9 mouse cellular contexts compared by ENCODE assay signal in the genomic region with DNA sequence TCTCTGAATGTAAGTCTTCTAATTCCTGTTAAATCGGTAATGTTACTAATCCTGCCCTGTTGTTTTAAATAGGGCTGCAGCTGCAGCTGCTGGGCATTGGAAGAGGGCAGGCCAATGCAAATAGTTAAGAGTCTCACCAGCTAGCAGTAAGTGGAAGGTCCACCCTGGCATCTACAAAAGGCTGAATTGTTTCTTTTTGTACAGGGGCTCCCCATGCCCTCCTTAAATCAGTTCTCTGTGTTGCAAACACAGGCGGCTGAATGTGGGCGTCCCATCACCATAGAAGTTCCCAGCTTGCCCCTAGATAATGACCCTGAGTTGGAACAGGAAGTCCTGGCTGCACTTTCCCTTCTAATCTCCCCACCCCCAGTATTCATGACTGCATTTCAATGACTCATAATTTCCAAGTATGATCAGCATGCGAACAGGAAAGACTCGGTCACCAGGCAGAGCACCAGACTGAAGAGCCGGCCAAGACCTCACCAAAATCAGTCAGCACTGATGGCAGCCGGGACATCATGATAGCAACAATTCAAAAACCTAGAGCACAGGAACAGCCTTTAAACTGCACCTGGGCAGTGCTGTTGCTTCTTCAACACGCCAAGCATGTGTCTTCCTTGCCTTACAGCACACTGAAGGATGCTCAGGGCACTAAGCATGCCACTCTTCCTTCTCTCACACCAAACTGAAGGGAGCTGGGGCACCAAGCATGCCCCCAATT.
DNase-seq lines count a peak whose midpoint lies in the region; ATAC-seq and TF ChIP-seq lines count a peak whose summit lies in the region.
"Had no signal": no experiment of that assay in that cellular context is flagged by ENCODE, and none has a peak within 500 bp of the region (broad histone marks: within the 10 kb centered on the region; RNA-seq: fewer than 3 reads in every experiment).

No protein-coding gene starts in this region.

- H3K4me3 ChIP-seq in hindbrain, embryonic 11.5 days (ENCODE audit: low read depth, low read length), result no peak overlapping the region
- no peak overlapping the region for H3K4me3 ChIP-seq in hindbrain, embryonic 10.5 days
- H3K4me3 ChIP-seq in heart, embryonic 12.5 days, result no peak overlapping the region
- no peak overlapping the region for H3K4me3 ChIP-seq in midbrain, postnatal 0 days (ENCODE audit: low read depth, low read length)
- H3K4me3 ChIP-seq: limb, embryonic 12.5 days had no signal

- H3K27me3 ChIP-seq in hindbrain, embryonic 11.5 days (ENCODE audit: control insufficient read depth, insufficient read depth, low read length), result no peaks in the 10 kb centered on the region
- H3K27me3 ChIP-seq in hindbrain, embryonic 10.5 days (ENCODE audit: insufficient read depth, poor library complexity, severe bottlenecking), result no peaks in the 10 kb centered on the region
- no peaks in the 10 kb centered on the region for H3K27me3 ChIP-seq in heart, embryonic 12.5 days (replicated peaks)
- H3K27me3 ChIP-seq in midbrain, postnatal 0 days (ENCODE audit: insufficient read depth, low read length), result no peaks in the 10 kb centered on the region
- H3K27me3 ChIP-seq: limb, embryonic 12.5 days had no signal

- 72% methylated on average over 8 of the region's 8 CpGs for WGBS in hindbrain, embryonic 11.5 days
- WGBS in hindbrain, embryonic 10.5 days, result 69% methylated on average over 8 of the region's 8 CpGs
- 36% methylated on average over 8 of the region's 8 CpGs for WGBS in heart, embryonic 12.5 days
- 57% methylated on average over 8 of the region's 8 CpGs for WGBS in midbrain, postnatal 0 days

- no peak for ATAC-seq in hindbrain, embryonic 11.5 days (ENCODE audit: low FRiP score)
- ATAC-seq in heart, embryonic 12.5 days (ENCODE audit: insufficient number of reproducible peaks, low FRiP score), result peak; percentile 64; the same call in 1 of the 2 replicates
- peak; percentile 79 for ATAC-seq in neutrophil, adult 5-6 weeks (ENCODE audit: extremely low read depth, insufficient number of reproducible peaks, low FRiP score, poor library complexity, severe bottlenecking)
- ATAC-seq in midbrain, postnatal 0 days (ENCODE audit: low FRiP score), result no peak

- H3K36me3 ChIP-seq in hindbrain, embryonic 11.5 days (ENCODE audit: control insufficient read depth, insufficient read depth, low read length), result no peaks in the 10 kb centered on the region
- H3K36me3 ChIP-seq in hindbrain, embryonic 10.5 days, result no peaks in the 10 kb centered on the region
- no peaks in the 10 kb centered on the region for H3K36me3 ChIP-seq in heart, embryonic 12.5 days
- no peaks in the 10 kb centered on the region for H3K36me3 ChIP-seq in midbrain, postnatal 0 days (ENCODE audit: insufficient read depth, low read length)
- H3K36me3 ChIP-seq: limb, embryonic 12.5 days had no signal

- no peaks in the 10 kb centered on the region for H3K9me3 ChIP-seq in hindbrain, embryonic 11.5 days (ENCODE audit: control insufficient read depth, low read length)
- H3K9me3 ChIP-seq in hindbrain, embryonic 10.5 days, result no peaks in the 10 kb centered on the region
- no peaks in the 10 kb centered on the region for H3K9me3 ChIP-seq in heart, embryonic 12.5 days (replicated peaks)
- no peaks in the 10 kb centered on the region for H3K9me3 ChIP-seq in midbrain, postnatal 0 days (ENCODE audit: low read length)
- H3K9me3 ChIP-seq: limb, embryonic 12.5 days had no signal

- TF ChIP-seq CTCF in brain, embryonic 14.5 days (IDR thresholded peaks at IDR 0.05; ENCODE audit: borderline replicate concordance, extremely low read depth, insufficient read depth, insufficient read length), result no peak
- no peak for TF ChIP-seq CTCF in midbrain, postnatal 0 days (IDR thresholded peaks at IDR 0.05)

- TF ChIP-seq POLR2A in brain, embryonic 14.5 days (IDR thresholded peaks at IDR 0.05; ENCODE audit: borderline replicate concordance, extremely low read depth, insufficient read depth, insufficient read length, poor library complexity, severe bottlenecking), result no peak

- H3K4me1 ChIP-seq in hindbrain, embryonic 11.5 days (replicated peaks; ENCODE audit: control insufficient read depth, insufficient read depth, low read length), result peaks cover 3% of the 10 kb centered on the region; the same call in 1 of the 2 replicates
- H3K4me1 ChIP-seq in hindbrain, embryonic 10.5 days (replicated peaks), result peaks cover 16% of the 10 kb centered on the region
- H3K4me1 ChIP-seq in heart, embryonic 12.5 days (replicated peaks), result peaks cover 29% of the 10 kb centered on the region
- no peaks in the 10 kb centered on the region for H3K4me1 ChIP-seq in midbrain, postnatal 0 days (ENCODE audit: insufficient read depth, low read length)

- no peak overlapping the region for H3K27ac ChIP-seq in hindbrain, embryonic 11.5 days (ENCODE audit: low read depth, low read length)
- H3K27ac ChIP-seq in hindbrain, embryonic 10.5 days, result no peak overlapping the region
- H3K27ac ChIP-seq in heart, embryonic 12.5 days (ENCODE audit: poor library complexity, severe bottlenecking), result peak overlapping the region; percentile 77
- H3K27ac ChIP-seq in midbrain, postnatal 0 days (ENCODE audit: low read depth, low read length), result no peak overlapping the region
- H3K27ac ChIP-seq: limb, embryonic 12.5 days had no signal

- peak; percentile 6 for DNase-seq in hindbrain, embryonic 11.5 days (ENCODE audit: low spot score)
- no peak for DNase-seq in hindbrain, embryonic 10.5 days (ENCODE audit: low spot score)
- DNase-seq in brain, embryonic 14.5 days (ENCODE audit: low read depth), result peak; percentile 74
- DNase-seq in kidney, postnatal 36 days, result peak; percentile 61 to 83
- DNase-seq in midbrain, postnatal 0 days (ENCODE audit: low spot score), result no peak
- DNase-seq in cerebellum, postnatal 4 days (ENCODE audit: low spot score in 2 of 2), result no peak

- no peak overlapping the region for H3K9ac ChIP-seq in hindbrain, embryonic 11.5 days (ENCODE audit: low read depth, low read length)
- no peak overlapping the region for H3K9ac ChIP-seq in heart, embryonic 12.5 days
- no peak overlapping the region for H3K9ac ChIP-seq in midbrain, postnatal 0 days (replicated peaks; ENCODE audit: low read length, poor library complexity, severe bottlenecking)
- H3K9ac ChIP-seq: limb, embryonic 12.5 days had no signal

- no peak overlapping the region for H3K4me2 ChIP-seq in hindbrain, embryonic 11.5 days (replicated peaks; ENCODE audit: low read depth, low read length)
- H3K4me2 ChIP-seq in heart, embryonic 12.5 days, result no peak overlapping the region
- no peak overlapping the region for H3K4me2 ChIP-seq in midbrain, postnatal 0 days (ENCODE audit: low read depth, low read length, poor library complexity, severe bottlenecking)
- H3K4me2 ChIP-seq: limb, embryonic 12.5 days had no signal

Comparison
In these comparisons a context has a peak if more than half of its experiments do, and no peak if none do; other contexts are left out.
1. DNase-seq: peak in hindbrain, embryonic 11.5 days (single experiment), brain, embryonic 14.5 days (single experiment) and kidney, postnatal 36 days (2 of 2); none in hindbrain, embryonic 10.5 days (single experiment), midbrain, postnatal 0 days (single experiment) and cerebellum, postnatal 4 days (0 of 2).
2. ATAC-seq: peak in heart, embryonic 12.5 days (single experiment) and neutrophil, adult 5-6 weeks (single experiment); none in hindbrain, embryonic 11.5 days (single experiment) and midbrain, postnatal 0 days (single experiment).